Mouse (Mus musculus) forebrain, embryonic 16.5 days (tissue): Measurements from ENCODE around the gene Whamm. TPM values are rescaled to one million over a fixed set of nuclear protein-coding genes. Genes with fewer than 3 reads are reported as not detected.

Source experiments
- ATAC-seq: fragments of 200-750 bp; cut with Nextera tagmentation; 2 replicates; pipeline ENCODE4 v1.8.0; 2017; ENCODE audit warnings: mild to moderate bottlenecking, moderate library complexity
- H3K27ac ChIP-seq: fragments of 300-500 bp; sonication (generic); 2 replicates; pipeline ENCODE4 v1.5.1; 2014; ENCODE audit warnings: low read length, control low read depth
- H3K27me3 ChIP-seq: fragments of 300-500 bp; sonication (generic); replicated peaks from 2 replicates; pipeline ENCODE4 v1.6.1; 2014; ENCODE audit warnings: low read length; ENCODE audit not compliant: control insufficient read depth, insufficient read depth
- H3K36me3 ChIP-seq: fragments of 300-500 bp; sonication (generic); 2 replicates; pipeline ENCODE4 v1.6.1; 2014; ENCODE audit not compliant: control insufficient read depth, insufficient read depth
- H3K4me1 ChIP-seq: fragments of 300-500 bp; sonication (generic); replicated peaks from 2 replicates; pipeline ENCODE4 v1.6.1; 2014; ENCODE audit warnings: low read length; ENCODE audit not compliant: control insufficient read depth, insufficient read depth
- H3K4me2 ChIP-seq: fragments of 300-500 bp; sonication (generic); 2 replicates; pipeline ENCODE4 v1.6.1; 2014; ENCODE audit warnings: mild to moderate bottlenecking, low read length, control low read depth
- H3K4me3 ChIP-seq: fragments of 300-500 bp; sonication (generic); replicated peaks from 2 replicates; pipeline ENCODE4 v1.5.1; 2014; ENCODE audit warnings: mild to moderate bottlenecking, low read length, control low read depth
- H3K9ac ChIP-seq: fragments of 300-500 bp; sonication (generic); replicated peaks from 2 replicates; pipeline ENCODE4 v1.6.1; 2014; ENCODE audit warnings: low read depth, low read length, control low read depth
- H3K9me3 ChIP-seq: fragments of 300-500 bp; sonication (generic); 2 replicates; pipeline ENCODE4 v1.6.1; 2016; ENCODE audit warnings: low read length; ENCODE audit not compliant: control insufficient read depth
- WGBS: fragments of 180-500 bp; shearing (Covaris S2); extraction: QIAGEN DNeasy Blood & Tissue Kit; methylation state at CpG from one replicate; pipeline ENCODE4 v1.1.7; 2014; 5-methylcytosine and 5-hydroxymethylcytosine counted together
- polyA plus RNA-seq: library from polyadenylated mRNA; unstranded; fragments of >200 nt; fragmentation: Nextera tagmentation; extraction: Ambion mirVana; gene quantifications from 2 replicates; pipeline ENCODE4 v1.2.1, GENCODE M21; 2015

Gene Whamm
- polyA plus RNA-seq, 1 experiment from 2014 or later, result 6.0 TPM

GRCm38 (mm10) chr7:81599379-81600280 lies 28.6 kb downstream of the Whamm start:
- Histone ChIP-seq H3K4me1 (no peaks in the 10 kb centered on the region), H3K9me3 (no peaks in the 10 kb centered on the region), H3K4me3 (no peak overlapping the region), H3K9ac (no peak overlapping the region), H3K4me2 (no peak overlapping the region), H3K27me3 (no peaks in the 10 kb centered on the region), H3K36me3 (peaks cover 17% of the 10 kb centered on the region), H3K27ac (no peak overlapping the region)
- ATAC-seq, result no peak
- WGBS, result 79% methylated on average over 8 of the region's 8 CpGs

- no peak overlapping the region for H3K27ac ChIP-seq
- no peaks in the 10 kb centered on the region for H3K4me1 ChIP-seq
- H3K36me3 ChIP-seq, result no peaks in the 10 kb centered on the region
- H3K27me3 ChIP-seq, result no peaks in the 10 kb centered on the region
- no peaks in the 10 kb centered on the region for H3K9me3 ChIP-seq
- 82% methylated on average over 5 of the region's 5 CpGs for WGBS
- no peak overlapping the region for H3K4me3 ChIP-seq
- no peak for ATAC-seq
- no peak overlapping the region for H3K9ac ChIP-seq
- no peak overlapping the region for H3K4me2 ChIP-seq
These were observed 33.9 kb downstream of the Whamm start for GRCm38 (mm10) chr7:81604991-81605390.

DNA sequence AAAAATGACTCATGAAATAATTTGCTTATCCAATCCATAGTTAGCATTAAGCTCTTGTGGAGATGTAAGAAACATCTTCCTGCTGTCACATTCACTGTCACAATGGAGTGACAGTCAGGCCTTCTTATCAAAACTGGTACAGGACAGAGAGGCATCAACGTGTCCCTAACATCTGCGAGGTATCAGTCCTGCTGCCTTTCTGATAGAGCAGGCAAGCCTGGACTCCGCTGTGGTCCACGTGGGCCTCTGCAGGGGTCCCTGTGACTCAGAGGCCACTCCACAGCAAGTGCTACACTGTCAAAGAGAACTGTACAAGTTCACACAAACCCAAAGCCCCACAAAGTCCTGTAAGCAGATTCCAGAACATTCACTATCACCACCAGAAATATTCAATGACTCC lies 34.4 kb downstream of the Whamm start:
- H3K4me3 ChIP-seq, result no peak overlapping the region
- no peaks in the 10 kb centered on the region for H3K36me3 ChIP-seq
- H3K4me2 ChIP-seq, result no peak overlapping the region
- ATAC-seq, result no peak
- H3K27ac ChIP-seq, result no peak overlapping the region
- H3K9me3 ChIP-seq, result no peaks in the 10 kb centered on the region
- H3K4me1 ChIP-seq, result no peaks in the 10 kb centered on the region
- no peak overlapping the region for H3K9ac ChIP-seq
- no peaks in the 10 kb centered on the region for H3K27me3 ChIP-seq
- 78% methylated on average over 4 of the region's 4 CpGs for WGBS

DNA sequence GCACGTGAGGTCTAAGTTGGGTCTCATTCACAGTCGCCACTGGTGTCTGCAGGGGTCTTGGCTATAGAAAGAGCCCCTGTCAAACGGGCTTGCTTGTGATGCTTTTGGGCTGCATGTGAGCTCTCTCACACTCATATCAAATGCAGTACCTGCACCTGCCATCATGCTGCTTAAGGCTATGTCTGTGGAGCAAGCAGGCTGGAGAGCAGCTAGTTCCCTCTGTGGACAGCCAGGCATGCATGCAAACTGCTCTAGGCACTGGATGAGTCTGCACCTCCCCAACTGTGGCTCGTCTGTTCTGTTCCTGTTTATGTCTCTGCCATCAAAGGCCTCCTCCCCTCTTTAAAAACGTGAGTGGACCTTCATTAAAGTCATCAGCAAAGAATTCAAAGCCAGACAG lies 35.4 kb downstream of the Whamm start:
- ATAC-seq, result no peak
- Histone ChIP-seq H3K4me3 (no peak overlapping the region), H3K27ac (no peak overlapping the region), H3K9me3 (no peaks in the 10 kb centered on the region), H3K36me3 (no peaks in the 10 kb centered on the region), H3K4me1 (no peaks in the 10 kb centered on the region), H3K4me2 (no peak overlapping the region), H3K9ac (no peak overlapping the region), H3K27me3 (no peaks in the 10 kb centered on the region)
- WGBS, result 65% methylated on average over 5 of the region's 5 CpGs

DNA sequence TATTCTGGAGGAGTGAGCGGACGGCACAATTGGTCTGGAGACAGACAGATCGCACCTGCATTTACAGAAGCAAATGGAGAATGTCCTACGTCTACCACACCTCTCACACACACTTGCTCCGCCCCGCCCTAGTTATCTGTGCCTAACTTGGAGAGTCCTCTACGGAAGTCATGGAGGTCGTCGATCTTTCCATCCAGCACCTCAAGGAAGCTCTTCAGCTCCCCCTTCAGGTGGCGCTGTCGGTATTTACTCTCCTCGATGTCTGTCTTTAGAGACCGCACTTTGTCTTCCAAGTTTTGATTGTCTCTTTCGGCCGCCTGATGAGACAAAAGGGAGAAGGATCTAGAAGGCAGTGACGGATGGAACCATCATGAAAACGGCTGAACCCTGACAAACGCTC lies 39.1 kb downstream of the Whamm start:
- Histone ChIP-seq H3K9ac (no peak overlapping the region), H3K36me3 (no peaks in the 10 kb centered on the region), H3K4me1 (no peaks in the 10 kb centered on the region), H3K27me3 (no peaks in the 10 kb centered on the region), H3K9me3 (no peaks in the 10 kb centered on the region), H3K27ac (no peak overlapping the region), H3K4me3 (no peak overlapping the region), H3K4me2 (no peak overlapping the region)
- ATAC-seq, result no peak
- WGBS, result 61% methylated on average over 18 of the region's 18 CpGs

- WGBS, result 86% methylated on average over 13 of the region's 13 CpGs
- no peaks in the 10 kb centered on the region for H3K36me3 ChIP-seq
- H3K9me3 ChIP-seq, result no peaks in the 10 kb centered on the region
- H3K27ac ChIP-seq, result no peak overlapping the region
- no peak overlapping the region for H3K4me2 ChIP-seq
- no peaks in the 10 kb centered on the region for H3K4me1 ChIP-seq
- no peaks in the 10 kb centered on the region for H3K27me3 ChIP-seq
- no peak for ATAC-seq
- no peak overlapping the region for H3K9ac ChIP-seq
- H3K4me3 ChIP-seq, result no peak overlapping the region
These were observed 42.0 kb downstream of the Whamm start for GRCm38 (mm10) chr7:81612856-81613635.

GRCm38 (mm10) chr7:81615031-81615430 lies 44.0 kb downstream of the Whamm start:
- Histone ChIP-seq H3K4me1 (no peaks in the 10 kb centered on the region), H3K27me3 (no peaks in the 10 kb centered on the region), H3K27ac (no peak overlapping the region), H3K9me3 (no peaks in the 10 kb centered on the region), H3K4me2 (no peak overlapping the region), H3K9ac (no peak overlapping the region), H3K36me3 (no peaks in the 10 kb centered on the region), H3K4me3 (no peak overlapping the region)
- no peak for ATAC-seq
- WGBS, result 82% methylated on average over 9 of the region's 9 CpGs

DNA sequence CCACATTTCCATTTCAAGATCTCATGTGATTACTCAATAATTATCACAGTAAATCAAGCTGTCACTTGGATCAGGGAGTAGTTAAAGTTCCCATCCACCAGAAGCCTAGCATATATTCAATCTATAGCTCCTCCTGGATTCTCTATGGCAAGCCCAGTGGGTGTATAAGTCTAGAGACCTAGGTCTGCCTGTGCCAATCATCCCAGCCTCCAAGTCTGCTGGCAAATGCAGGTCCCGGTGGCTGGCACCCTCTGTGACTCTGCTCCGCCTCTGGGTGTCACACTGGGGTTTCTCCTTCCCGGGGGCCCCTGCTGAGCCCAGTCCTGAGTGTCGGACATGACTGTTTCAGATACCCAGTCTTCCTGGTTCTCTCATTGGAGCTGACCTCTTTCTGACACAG lies 51.7 kb downstream of the Whamm start:
- Histone ChIP-seq H3K4me2 (no peak overlapping the region), H3K9me3 (no peaks in the 10 kb centered on the region), H3K27ac (no peak overlapping the region), H3K4me3 (no peak overlapping the region), H3K27me3 (no peaks in the 10 kb centered on the region), H3K9ac (no peak overlapping the region), H3K4me1 (no peaks in the 10 kb centered on the region), H3K36me3 (no peaks in the 10 kb centered on the region)
- 0 out of 2 replicates have a peak, but pooled peaks have one; percentile 20 for ATAC-seq
- 81% methylated on average over 4 of the region's 4 CpGs for WGBS

DNA sequence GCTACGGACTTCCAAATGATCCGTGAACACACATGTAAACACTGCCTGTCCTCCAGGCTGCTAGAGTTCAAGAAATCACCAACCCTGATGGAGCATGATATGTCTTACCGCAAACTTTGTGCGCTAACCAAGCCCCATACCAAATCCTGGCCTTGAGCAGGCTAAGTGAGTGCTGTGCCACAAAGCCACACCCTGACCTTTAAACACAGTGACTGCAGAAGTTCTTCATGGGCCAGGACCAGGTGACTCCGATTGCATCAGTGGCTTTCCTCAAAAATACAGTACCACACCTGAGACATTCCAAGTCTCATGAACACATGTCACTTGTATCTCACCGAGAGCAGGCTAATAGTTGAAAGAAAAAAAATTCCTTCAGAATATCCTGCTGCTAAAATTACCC lies 52.7 kb downstream of the Whamm start:
- H3K9me3 ChIP-seq, result no peaks in the 10 kb centered on the region
- no peak overlapping the region for H3K4me3 ChIP-seq
- H3K4me2 ChIP-seq, result no peak overlapping the region
- ATAC-seq, result no peak
- 92% methylated on average over 6 of the region's 6 CpGs for WGBS
- H3K36me3 ChIP-seq, result no peaks in the 10 kb centered on the region
- H3K9ac ChIP-seq, result no peak overlapping the region
- H3K27ac ChIP-seq, result no peak overlapping the region
- H3K27me3 ChIP-seq, result no peaks in the 10 kb centered on the region
- no peaks in the 10 kb centered on the region for H3K4me1 ChIP-seq
